Mouse (Mus musculus): ENCODE results near the gene Ift20. TPM values are rescaled to one million over a fixed set of nuclear protein-coding genes. Genes with fewer than 3 reads are reported as not detected.

Gene Ift20
- polyA plus RNA-seq (2014; fragmentation: Nextera tagmentation; extraction: Ambion mirVana), result 107 and 111 TPM in 2 replicates

DNA sequence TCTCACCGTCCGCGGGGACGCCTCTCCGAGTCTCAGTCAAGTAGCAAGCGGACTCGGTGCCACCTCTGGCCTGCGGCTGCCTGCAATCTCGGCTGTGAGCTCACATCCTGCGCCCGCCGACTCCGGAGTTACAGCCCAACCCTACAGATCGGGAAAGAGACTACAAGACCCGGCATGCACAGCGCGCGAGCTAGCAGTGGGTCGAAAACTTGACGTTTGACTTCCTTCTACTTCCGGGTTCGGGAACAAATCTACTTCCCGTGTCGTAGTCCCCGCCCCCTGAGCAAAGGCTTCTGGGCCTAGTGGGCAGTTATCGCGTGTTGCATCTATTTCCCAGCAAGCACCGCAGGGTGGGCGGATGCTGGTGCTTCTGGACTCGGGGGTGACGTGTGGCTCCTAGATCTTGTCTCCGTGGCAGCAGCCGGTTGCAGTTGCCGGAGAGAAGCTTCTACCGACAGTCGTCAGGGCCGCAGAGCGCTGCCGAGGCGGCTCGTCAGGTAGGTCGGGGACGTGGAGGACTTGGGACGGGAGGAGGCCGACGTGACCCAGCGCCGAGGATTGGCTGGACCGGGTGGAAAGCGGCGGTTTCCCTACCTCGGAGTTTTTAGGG lies at the start of gene Ift20, which contains the start of gene Tnfaip1:
Ift20 (plus strand) TSS at position 282 of the 610 bp plus-strand sequence.
Tnfaip1 (minus strand) TSS at position 253 of the 610 bp plus-strand sequence.
- peak within 1 kb of the TSS; percentile 84 for H3K9ac ChIP-seq (ENCODE audit: low read depth, low read length)
- no peaks in the 10 kb centered on the region for H3K27me3 ChIP-seq (ENCODE audit: control insufficient read depth, insufficient read depth, low read length)
- no peaks in the 10 kb centered on the region for H3K9me3 ChIP-seq (ENCODE audit: control insufficient read depth, low read length)
- peak within 1 kb of the TSS; percentile 79 for H3K27ac ChIP-seq (ENCODE audit: low read depth, low read length)
- H3K4me2 ChIP-seq (replicated peaks; ENCODE audit: low read depth, low read length), result peak within 1 kb of the TSS; percentile 82
- ATAC-seq (ENCODE audit: low FRiP score) (peak; percentile 98), DNase-seq (ENCODE audit: low spot score) (peak; percentile 98)
- H3K4me3 ChIP-seq (ENCODE audit: low read depth, low read length), result peak within 1 kb of the TSS; percentile 80
- WGBS, result under 1% methylated on average over 52 of the region's 52 CpGs
- H3K36me3 ChIP-seq (ENCODE audit: control insufficient read depth, insufficient read depth, low read length), result no peaks in the 10 kb centered on the region
- H3K4me1 ChIP-seq (replicated peaks; ENCODE audit: control insufficient read depth, insufficient read depth, low read length), result peaks cover 2% of the 10 kb centered on the region

- no peak overlapping the region for H3K9ac ChIP-seq (ENCODE audit: low read depth, low read length)
- no peaks in the 10 kb centered on the region for H3K9me3 ChIP-seq (ENCODE audit: control insufficient read depth, low read length)
- H3K4me2 ChIP-seq (replicated peaks; ENCODE audit: low read depth, low read length), result no peak overlapping the region
- peaks cover 48% of the 10 kb centered on the region for H3K27me3 ChIP-seq (ENCODE audit: control insufficient read depth, insufficient read depth, low read length)
- H3K27ac ChIP-seq (ENCODE audit: low read depth, low read length), result no peak overlapping the region
- 0 out of 2 replicates have a peak, but pooled peaks cover 7% of the 10 kb centered on the region for H3K4me1 ChIP-seq (replicated peaks; ENCODE audit: control insufficient read depth, insufficient read depth, low read length)
- no peak overlapping the region for H3K4me3 ChIP-seq (ENCODE audit: low read depth, low read length)
- DNase-seq (ENCODE audit: low spot score) (peak; percentile 85), ATAC-seq (ENCODE audit: low FRiP score) (no peak)
- 7% methylated on average over 8 of the region's 8 CpGs for WGBS
- no peaks in the 10 kb centered on the region for H3K36me3 ChIP-seq (ENCODE audit: control insufficient read depth, insufficient read depth, low read length)
Observed at GRCm38 (mm10) chr11:78488168-78488567, 48.0 kb upstream of the Ift20 start.

DNA sequence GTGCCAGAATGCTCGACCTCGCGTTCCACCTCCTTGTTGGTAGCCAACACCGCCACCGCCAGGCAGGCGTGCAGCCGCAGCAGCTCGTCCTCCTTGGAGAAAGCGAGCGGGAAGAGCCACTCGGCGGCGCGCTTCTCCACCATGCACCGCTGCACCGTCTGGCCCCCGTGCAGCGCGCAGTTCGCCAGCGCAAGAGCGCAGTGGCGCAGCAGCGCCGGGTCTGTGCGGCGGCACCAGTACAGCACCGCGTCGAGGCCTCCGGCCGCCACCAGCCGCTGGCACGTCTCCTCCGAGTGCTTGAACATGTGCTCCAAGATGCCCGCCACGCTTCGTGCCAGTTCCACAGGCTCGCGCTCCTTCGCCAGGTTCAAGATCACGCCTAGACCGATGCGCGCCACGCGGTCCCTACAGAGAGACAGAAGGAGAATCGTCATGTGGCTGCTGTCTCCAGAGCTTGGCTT lies 45.4 kb upstream of the Ift20 start:
- H3K4me1 ChIP-seq (replicated peaks; ENCODE audit: control insufficient read depth, insufficient read depth, low read length), result 0 out of 2 replicates have a peak, but pooled peaks cover 7% of the 10 kb centered on the region
- H3K9me3 ChIP-seq (ENCODE audit: control insufficient read depth, low read length), result no peaks in the 10 kb centered on the region
- H3K36me3 ChIP-seq (ENCODE audit: control insufficient read depth, insufficient read depth, low read length), result no peaks in the 10 kb centered on the region
- H3K27ac ChIP-seq (ENCODE audit: low read depth, low read length), result no peak overlapping the region
- H3K27me3 ChIP-seq (ENCODE audit: control insufficient read depth, insufficient read depth, low read length), result peaks cover 50% of the 10 kb centered on the region
- DNase-seq (ENCODE audit: low spot score) (peak; percentile 75), ATAC-seq (ENCODE audit: low FRiP score) (0 out of 2 replicates have a peak, but pooled peaks have one; percentile 54)
- H3K4me2 ChIP-seq (replicated peaks; ENCODE audit: low read depth, low read length), result peak overlapping the region; percentile 43
- peak overlapping the region; percentile 22; the same call in 1 of the 2 replicates for H3K4me3 ChIP-seq (ENCODE audit: low read depth, low read length)
- peak overlapping the region; percentile 23; the same call in 1 of the 2 replicates for H3K9ac ChIP-seq (ENCODE audit: low read depth, low read length)
- 12% methylated on average over 46 of the region's 48 CpGs for WGBS

- DNase-seq (ENCODE audit: low spot score), result peak; percentile 53
- 4% methylated on average over 6 of the region's 6 CpGs for WGBS
- Histone ChIP-seq H3K36me3 (ENCODE audit: control insufficient read depth, insufficient read depth, low read length) (no peaks in the 10 kb centered on the region), H3K9ac (ENCODE audit: low read depth, low read length) (0 out of 2 replicates have a peak overlapping the region, but pooled peaks have one; percentile 23), H3K9me3 (ENCODE audit: control insufficient read depth, low read length) (no peaks in the 10 kb centered on the region), H3K27ac (ENCODE audit: low read depth, low read length) (no peak overlapping the region), H3K4me3 (ENCODE audit: low read depth, low read length) (no peak overlapping the region), H3K27me3 (ENCODE audit: control insufficient read depth, insufficient read depth, low read length) (peaks cover 20% of the 10 kb centered on the region), H3K4me2 (replicated peaks; ENCODE audit: low read depth, low read length) (peak overlapping the region; percentile 76), H3K4me1 (replicated peaks; ENCODE audit: control insufficient read depth, insufficient read depth, low read length) (0 out of 2 replicates have a peak, but pooled peaks cover 3% of the 10 kb centered on the region)
- ATAC-seq (ENCODE audit: low FRiP score), result no peak
Observed at GRCm38 (mm10) chr11:78495904-78496303, 40.3 kb upstream of the Ift20 start.

DNA sequence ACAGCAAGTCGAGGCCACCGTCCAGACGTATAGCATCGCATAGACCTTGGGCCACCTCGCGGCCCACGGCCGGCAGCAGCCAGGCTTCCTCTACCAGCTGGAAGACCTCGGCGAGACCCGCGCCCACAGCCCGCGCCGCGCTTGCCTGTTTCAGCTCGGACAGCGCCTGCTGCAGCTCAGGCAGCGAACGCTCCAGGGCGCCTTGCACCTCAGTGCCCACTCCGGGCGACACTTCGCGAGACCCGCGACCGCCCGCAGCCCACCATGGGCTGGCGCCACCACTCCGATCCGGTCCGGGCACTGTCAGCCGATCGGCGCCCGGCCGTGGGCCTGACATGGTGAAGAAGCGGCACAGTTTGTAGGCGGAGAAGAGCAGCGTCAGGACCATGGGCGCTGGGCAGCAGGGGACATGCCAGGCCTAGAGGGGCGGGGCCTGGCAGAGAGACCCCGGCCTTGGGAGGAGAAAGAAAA lies 39.1 kb upstream of the Ift20 start:
- Histone ChIP-seq H3K9ac (ENCODE audit: low read depth, low read length) (peak overlapping the region; percentile 64), H3K36me3 (ENCODE audit: control insufficient read depth, insufficient read depth, low read length) (no peaks in the 10 kb centered on the region), H3K27me3 (ENCODE audit: control insufficient read depth, insufficient read depth, low read length) (peaks cover 10% of the 10 kb centered on the region), H3K4me1 (replicated peaks; ENCODE audit: control insufficient read depth, insufficient read depth, low read length) (no peaks in the 10 kb centered on the region), H3K27ac (ENCODE audit: low read depth, low read length) (peak overlapping the region; percentile 80), H3K4me3 (ENCODE audit: low read depth, low read length) (peak overlapping the region; percentile 60), H3K4me2 (replicated peaks; ENCODE audit: low read depth, low read length) (peak overlapping the region; percentile 76), H3K9me3 (ENCODE audit: control insufficient read depth, low read length) (no peaks in the 10 kb centered on the region)
- WGBS, result under 1% methylated on average over 44 of the region's 44 CpGs
- peak; percentile 66 for DNase-seq (ENCODE audit: low spot score)
- ATAC-seq (ENCODE audit: low FRiP score), result peak; percentile 79

GRCm38 (mm10) chr11:78497544-78498522 lies 38.3 kb upstream of the Ift20 start, which contains the start of gene Sarm1:
Gene Sarm1, minus strand, starts transcription at chr11:78497754.
- WGBS, result 3% methylated on average over 36 of the region's 36 CpGs
- H3K27me3 ChIP-seq (ENCODE audit: control insufficient read depth, insufficient read depth, low read length), result peaks cover 10% of the 10 kb centered on the region
- no peaks in the 10 kb centered on the region for H3K4me1 ChIP-seq (replicated peaks; ENCODE audit: control insufficient read depth, insufficient read depth, low read length)
- peak within 1 kb of the TSS; percentile 60 for H3K4me3 ChIP-seq (ENCODE audit: low read depth, low read length)
- peak within 1 kb of the TSS; percentile 64 for H3K9ac ChIP-seq (ENCODE audit: low read depth, low read length)
- DNase-seq (ENCODE audit: low spot score), result peak; percentile 98
- H3K36me3 ChIP-seq (ENCODE audit: control insufficient read depth, insufficient read depth, low read length), result no peaks in the 10 kb centered on the region
- peak within 1 kb of the TSS; percentile 80 for H3K27ac ChIP-seq (ENCODE audit: low read depth, low read length)
- peak within 1 kb of the TSS; percentile 76 for H3K4me2 ChIP-seq (replicated peaks; ENCODE audit: low read depth, low read length)
- H3K9me3 ChIP-seq (ENCODE audit: control insufficient read depth, low read length), result no peaks in the 10 kb centered on the region
- ATAC-seq (ENCODE audit: low FRiP score), result peak; percentile 97

DNA sequence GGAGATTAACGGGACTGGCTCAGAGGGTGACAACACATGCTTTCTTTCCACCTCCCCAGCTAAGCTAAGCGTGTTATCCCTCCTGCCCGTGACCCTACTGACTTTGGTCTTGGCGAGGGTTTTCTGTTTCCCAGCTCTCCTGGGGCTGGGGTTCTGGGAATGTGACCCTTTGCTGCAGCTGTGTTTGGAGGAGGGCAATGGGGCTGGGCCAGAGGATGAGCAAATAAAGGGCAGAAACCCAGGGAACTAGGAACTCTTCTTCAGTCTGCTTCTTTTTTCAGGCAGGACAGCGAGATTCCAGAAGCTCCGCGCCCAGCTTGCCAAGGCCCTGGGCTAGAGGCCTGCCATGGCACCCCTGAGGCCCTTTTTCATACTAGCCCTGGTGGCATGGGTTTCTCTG lies 37.2 kb upstream of the Ift20 start, which contains the start of gene Vtn:
Vtn (plus strand) TSS at position 88 of the 400 bp plus-strand sequence.
- Histone ChIP-seq H3K27me3 (ENCODE audit: control insufficient read depth, insufficient read depth, low read length) (peaks cover 10% of the 10 kb centered on the region), H3K4me1 (replicated peaks; ENCODE audit: control insufficient read depth, insufficient read depth, low read length) (no peaks in the 10 kb centered on the region), H3K9me3 (ENCODE audit: control insufficient read depth, low read length) (no peaks in the 10 kb centered on the region), H3K4me3 (ENCODE audit: low read depth, low read length) (peak within 1 kb of the TSS; percentile 60), H3K4me2 (replicated peaks; ENCODE audit: low read depth, low read length) (peak within 1 kb of the TSS; percentile 76), H3K9ac (ENCODE audit: low read depth, low read length) (peak within 1 kb of the TSS; percentile 64; the same call in 1 of the 2 replicates), H3K36me3 (ENCODE audit: control insufficient read depth, insufficient read depth, low read length) (no peaks in the 10 kb centered on the region), H3K27ac (ENCODE audit: low read depth, low read length) (peak within 1 kb of the TSS; percentile 61)
- DNase-seq (ENCODE audit: low spot score), result no peak
- WGBS, result 51% methylated on average over 7 of the region's 7 CpGs
- no peak for ATAC-seq (ENCODE audit: low FRiP score)

DNA sequence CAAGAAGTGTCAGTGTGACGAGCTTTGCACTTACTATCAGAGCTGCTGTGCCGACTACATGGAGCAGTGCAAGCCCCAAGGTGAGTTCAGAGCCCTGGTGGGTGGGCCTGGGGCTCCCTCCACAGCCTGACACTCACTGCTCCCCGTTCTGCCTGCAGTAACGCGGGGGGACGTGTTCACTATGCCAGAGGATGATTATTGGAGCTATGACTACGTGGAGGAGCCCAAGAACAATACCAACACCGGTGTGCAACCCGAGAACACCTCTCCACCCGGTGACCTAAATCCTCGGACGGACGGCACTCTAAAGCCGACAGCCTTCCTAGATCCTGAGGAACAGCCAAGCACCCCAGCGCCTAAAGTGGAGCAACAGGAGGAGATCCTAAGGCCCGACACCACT lies 36.6 kb upstream of the Ift20 start:
- no peak overlapping the region for H3K4me3 ChIP-seq (ENCODE audit: low read depth, low read length)
- ATAC-seq (ENCODE audit: low FRiP score) (no peak), DNase-seq (ENCODE audit: low spot score) (no peak)

More for the DNA sequence above, 36.6 kb upstream of the Ift20 start:
- Histone ChIP-seq H3K4me2 (replicated peaks; ENCODE audit: low read depth, low read length) (peak overlapping the region; percentile 14; the same call in 1 of the 2 replicates), H3K36me3 (ENCODE audit: control insufficient read depth, insufficient read depth, low read length) (no peaks in the 10 kb centered on the region), H3K27ac (ENCODE audit: low read depth, low read length) (no peak overlapping the region; the same call in 1 of the 2 replicates), H3K9ac (ENCODE audit: low read depth, low read length) (0 out of 2 replicates have a peak overlapping the region, but pooled peaks have one; percentile 11), H3K27me3 (ENCODE audit: control insufficient read depth, insufficient read depth, low read length) (peaks cover 10% of the 10 kb centered on the region), H3K4me1 (replicated peaks; ENCODE audit: control insufficient read depth, insufficient read depth, low read length) (no peaks in the 10 kb centered on the region), H3K9me3 (ENCODE audit: control insufficient read depth, low read length) (no peaks in the 10 kb centered on the region)
- 53% methylated on average over 16 of the region's 16 CpGs for WGBS
